ENCODE assay signal across 9 mouse cellular contexts in genomic region chr14:20576179-20576578, GRCm38 (mm10). TPM values are rescaled to one million over a fixed set of nuclear protein-coding genes. Genes with fewer than 3 reads are reported as not detected.
DNase-seq lines count a peak whose midpoint lies in the region; ATAC-seq and TF ChIP-seq lines count a peak whose summit lies in the region.
"Had no signal": no experiment of that assay in that cellular context is flagged by ENCODE, and none has a peak within 500 bp of the region (broad histone marks: within the 10 kb centered on the region; RNA-seq: fewer than 3 reads in every experiment).

No protein-coding gene starts in this region.

- DNase-seq in embryo, embryonic 10.5 days (ENCODE audit: low spot score): peak; percentile 85
- peak; percentile 89 for DNase-seq in heart, adult 11 months
- peak; percentile 91 for DNase-seq in kidney, postnatal 0 days (ENCODE audit: low spot score)
- peak; percentile 74 for DNase-seq in liver, postnatal 0 days
- DNase-seq in ovary, postnatal 10 days (ENCODE audit: low spot score): peak; percentile 24
- peak; percentile 18 to 73 for DNase-seq in thymus, postnatal 10 days (ENCODE audit: low spot score in 2 of 2)

- no peak overlapping the region for H3K9ac ChIP-seq in kidney, postnatal 0 days (ENCODE audit: low read depth, low read length)
- H3K9ac ChIP-seq in liver, postnatal 0 days (replicated peaks): no peak overlapping the region
- H3K9ac ChIP-seq: limb, embryonic 12.5 days had no signal

- no peaks in the 10 kb centered on the region for H3K9me3 ChIP-seq in kidney, postnatal 0 days (replicated peaks; ENCODE audit: low read length)
- H3K9me3 ChIP-seq in liver, postnatal 0 days (ENCODE audit: low read length): no peaks in the 10 kb centered on the region
- H3K9me3 ChIP-seq: limb, embryonic 12.5 days had no signal

- no peaks in the 10 kb centered on the region for H3K27me3 ChIP-seq in C2C12 (ENCODE audit: control insufficient read depth, insufficient read depth, insufficient read length)
- H3K27me3 ChIP-seq in kidney, postnatal 0 days (ENCODE audit: insufficient read depth, low read length): no peaks in the 10 kb centered on the region
- no peaks in the 10 kb centered on the region for H3K27me3 ChIP-seq in liver, postnatal 0 days (ENCODE audit: insufficient read depth, low read length)
- H3K27me3 ChIP-seq: limb, embryonic 12.5 days had no signal

- H3K79me3 ChIP-seq in C2C12 (ENCODE audit: low read depth): no peaks in the 10 kb centered on the region

- H3K36me3 ChIP-seq in C2C12 (ENCODE audit: control insufficient read depth, insufficient read depth): peaks cover 6% of the 10 kb centered on the region
- peaks cover 11% of the 10 kb centered on the region for H3K36me3 ChIP-seq in kidney, postnatal 0 days (ENCODE audit: insufficient read depth, low read length)
- no peaks in the 10 kb centered on the region; the same call in 1 of the 2 replicates for H3K36me3 ChIP-seq in liver, postnatal 0 days (replicated peaks; ENCODE audit: insufficient read depth, low read length)

- H3K4me1 ChIP-seq in kidney, postnatal 0 days (replicated peaks; ENCODE audit: insufficient read depth, low read length): no peaks in the 10 kb centered on the region
- H3K4me1 ChIP-seq in liver, postnatal 0 days (ENCODE audit: insufficient read depth): no peaks in the 10 kb centered on the region
- H3K4me1 ChIP-seq: limb, embryonic 12.5 days had no signal

- H3K4me3 ChIP-seq in C2C12 (ENCODE audit: insufficient read depth, poor library complexity, severe bottlenecking): no peak overlapping the region
- no peak overlapping the region for H3K4me3 ChIP-seq in kidney, postnatal 0 days (replicated peaks; ENCODE audit: low read depth, low read length)
- H3K4me3 ChIP-seq in liver, postnatal 0 days (ENCODE audit: low read depth, low read length): no peak overlapping the region
- H3K4me3 ChIP-seq: limb, embryonic 12.5 days had no signal

- H3ac ChIP-seq in C2C12 (ENCODE audit: control insufficient read depth, insufficient read length, low read depth): no peak overlapping the region

- peak; percentile 65 for ATAC-seq in activated CD4-positive, CD25-positive, alpha-beta regulatory T cell, adult 4 months
- ATAC-seq in kidney, postnatal 0 days (replicated peaks; ENCODE audit: low FRiP score, low read depth): no peak; the same call in 1 of the 2 replicates
- ATAC-seq in liver, postnatal 0 days: 0 out of 2 replicates have a peak, but pooled peaks have one; percentile 25

- 57% methylated on average over 7 of the region's 7 CpGs for WGBS in kidney, postnatal 0 days
- WGBS in liver, postnatal 0 days (ENCODE audit: insufficient replicate concordance): 51% methylated on average over 7 of the region's 7 CpGs

- no peak overlapping the region for H3K4me2 ChIP-seq in kidney, postnatal 0 days (ENCODE audit: low read length)
- no peak overlapping the region for H3K4me2 ChIP-seq in liver, postnatal 0 days (ENCODE audit: low read depth, low read length)
- H3K4me2 ChIP-seq: limb, embryonic 12.5 days had no signal

- no peak for TF ChIP-seq EP300 in liver, postnatal 0 days (IDR thresholded peaks at IDR 0.05; ENCODE audit: low read depth)

- no peaks in the 10 kb centered on the region for H3K79me2 ChIP-seq in C2C12 (ENCODE audit: control insufficient read depth, insufficient read depth)

- peak; percentile 10 for TF ChIP-seq CTCF in C2C12 (IDR thresholded peaks at IDR 0.05; ENCODE audit: control insufficient read depth, insufficient read depth, insufficient read length)
- TF ChIP-seq CTCF in kidney, postnatal 0 days (IDR thresholded peaks at IDR 0.05; ENCODE audit: low read depth): peak; percentile 85
- TF ChIP-seq CTCF in liver, postnatal 0 days (IDR thresholded peaks at IDR 0.05; ENCODE audit: low read depth): peak; percentile 91

- H3K27ac ChIP-seq in kidney, postnatal 0 days: no peak overlapping the region
- H3K27ac ChIP-seq in liver, postnatal 0 days (ENCODE audit: low read depth): no peak overlapping the region
- H3K27ac ChIP-seq: limb, embryonic 12.5 days had no signal

TF ChIP-seq in C2C12, 6 proteins besides CTCF, POLR2A, EP300 and RAD21:
- no peak for TF ChIP-seq MAX (IDR thresholded peaks at IDR 0.05)
- no peak for TF ChIP-seq MYOG (IDR thresholded peaks at IDR 0.05; ENCODE audit: control insufficient read depth, extremely low read depth, insufficient read length)
- TF ChIP-seq FOSL1 (IDR thresholded peaks at IDR 0.05; ENCODE audit: insufficient read depth, low read length, poor library complexity, severe bottlenecking): no peak
- TF ChIP-seq CEBPB (IDR thresholded peaks at IDR 0.05; ENCODE audit: low read depth): no peak
- TF ChIP-seq USF1 (IDR thresholded peaks at IDR 0.05; ENCODE audit: low read depth): no peak
- TF ChIP-seq MYOD1 (IDR thresholded peaks at IDR 0.05; ENCODE audit: control insufficient read depth, insufficient read length, low read depth): no peak

RNA-seq across cellular contexts. Expression of gene Ppp3cb, which starts 29.8 kb away (rescaled TPM):
- 29.9 TPM for polyA plus RNA-seq in C2C12 (2012; fragmentation: generic; extraction: Trizol)
- 10 to 100 TPM; 29.8 to 47.4 TPM for polyA plus RNA-seq in activated CD4-positive, CD25-positive, alpha-beta regulatory T cell, adult 4 months (2017; shearing (Covaris generic))
- polyA plus RNA-seq in kidney, postnatal 0 days (2015; fragmentation: Nextera tagmentation; extraction: Ambion mirVana): 36.4 and 37.2 TPM in 2 replicates
- 13.6 and 14.9 TPM in 2 replicates for polyA plus RNA-seq in liver, postnatal 0 days (2015; fragmentation: Nextera tagmentation; extraction: Ambion mirVana)

Comparison
In these comparisons a context has a peak if more than half of its experiments do, and no peak if none do; other contexts are left out.
1. CTCF ChIP-seq: peak in every context shown above with its lines; median percentile 91 in liver, postnatal 0 days; 85 in kidney, postnatal 0 days; 10 in C2C12.
2. DNase-seq: peak in every context shown above with its lines; median percentile 91 in kidney, postnatal 0 days; 89 in heart, adult 11 months; 85 in embryo, embryonic 10.5 days; 74 in liver, postnatal 0 days; 46 in thymus, postnatal 10 days; 24 in ovary, postnatal 10 days.